Mouse (Mus musculus): ENCODE results near the gene Acyp2. TPM values are rescaled to one million over a fixed set of nuclear protein-coding genes. Genes with fewer than 3 reads are reported as not detected.
A peak's percentile ranks its signal among the peaks of the same experiment; 100 is the strongest.
"Not testable (repeated sequence)": the region's sequence is repeated elsewhere in the genome, so short reads cannot be mapped to it uniquely, and the experiment has no call there.

Acyp2 gene
- polyA plus RNA-seq, 1 experiment from 2014 or later: 22.4 TPM

- not testable (repeated sequence) for H3K27me3 ChIP-seq; H3K4me2 ChIP-seq; H3K9ac ChIP-seq; H3K9me3 ChIP-seq (replicated peaks); H3K4me1 ChIP-seq; ATAC-seq (replicated peaks; ENCODE audit: low FRiP score); H3K4me3 ChIP-seq (replicated peaks); H3K27ac ChIP-seq; H3K36me3 ChIP-seq
- 86% methylated on average over 1 of the region's 1 CpGs for WGBS
Measured at GRCm38 (mm10) chr11:30621386-30622363, 27.7 kb downstream of the Acyp2 start.

GRCm38 (mm10) chr11:30618235-30618634 lies 31.2 kb downstream of the Acyp2 start:
- Histone ChIP-seq H3K9me3 (replicated peaks) (no peaks in the 10 kb centered on the region), H3K9ac (no peak overlapping the region), H3K27me3 (no peaks in the 10 kb centered on the region), H3K4me2 (no peak overlapping the region), H3K27ac (no peak overlapping the region), H3K4me3 (replicated peaks) (no peak overlapping the region), H3K36me3 (no peaks in the 10 kb centered on the region), H3K4me1 (no peaks in the 10 kb centered on the region)
- WGBS: 67% methylated on average over 4 of the region's 4 CpGs
- no peak for ATAC-seq (replicated peaks; ENCODE audit: low FRiP score)

DNA sequence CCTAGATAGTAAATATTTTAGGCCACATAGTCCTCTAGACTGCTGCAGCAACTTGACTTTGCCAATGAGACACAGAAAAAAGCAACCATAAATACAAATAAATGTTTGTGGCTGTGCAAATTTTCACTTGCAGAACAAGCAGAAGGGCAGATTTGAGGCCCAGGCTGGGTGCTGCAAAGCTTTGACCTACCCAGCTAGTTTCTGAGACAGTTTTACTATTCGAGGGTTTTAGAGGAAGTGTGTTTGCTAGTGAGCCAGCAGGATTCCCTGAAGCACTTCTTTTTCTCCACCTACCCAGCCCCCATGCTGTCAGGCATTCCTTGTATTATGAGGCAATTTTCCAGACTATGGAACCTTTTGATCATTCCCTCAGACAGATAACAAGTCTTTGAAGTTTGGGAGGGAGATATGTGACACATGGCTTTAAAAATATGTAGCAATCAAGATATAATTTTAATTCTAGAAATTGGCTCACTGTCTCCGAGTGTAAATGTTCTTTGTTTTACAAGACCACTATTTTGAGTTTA lies 31.8 kb downstream of the Acyp2 start:
- no peaks in the 10 kb centered on the region for H3K9me3 ChIP-seq (replicated peaks)

DNA sequence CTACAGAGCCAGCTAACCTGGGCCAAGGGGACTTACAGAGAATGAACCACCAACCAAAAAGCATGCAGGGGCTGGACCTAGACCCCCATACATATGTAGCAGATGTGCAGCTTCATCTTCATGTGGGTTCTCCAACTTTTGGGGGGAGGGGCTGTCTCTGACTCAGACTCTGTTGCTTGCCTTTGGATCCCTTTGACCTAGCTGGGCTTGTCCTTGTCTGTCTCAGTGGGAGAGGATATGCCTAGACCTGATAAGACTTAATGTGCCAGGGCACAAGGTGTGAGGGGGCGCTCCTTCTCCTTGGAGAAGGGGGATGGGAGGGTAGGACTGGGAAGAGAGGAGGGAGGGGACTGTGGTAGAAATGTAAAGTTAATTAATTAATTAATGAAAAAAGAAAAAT lies 33.4 kb downstream of the Acyp2 start:
- no peaks in the 10 kb centered on the region for H3K4me1 ChIP-seq
- H3K36me3 ChIP-seq: no peaks in the 10 kb centered on the region
- H3K27me3 ChIP-seq: no peaks in the 10 kb centered on the region
- H3K9me3 ChIP-seq (replicated peaks): no peaks in the 10 kb centered on the region
- no peak for ATAC-seq (replicated peaks; ENCODE audit: low FRiP score)
- WGBS: 76% methylated on average over 1 of the region's 1 CpGs
- no peak overlapping the region for H3K4me3 ChIP-seq (replicated peaks)
- no peak overlapping the region for H3K27ac ChIP-seq
- H3K4me2 ChIP-seq: no peak overlapping the region
- no peak overlapping the region for H3K9ac ChIP-seq

More for the DNA sequence above, 31.8 kb downstream of the Acyp2 start:
- peak overlapping the region; percentile 41; the same call in 1 of the 2 replicates for H3K27ac ChIP-seq
- no peak overlapping the region for H3K4me2 ChIP-seq
- H3K4me3 ChIP-seq (replicated peaks): no peak overlapping the region
- H3K9ac ChIP-seq: no peak overlapping the region
- H3K4me1 ChIP-seq: no peaks in the 10 kb centered on the region
- ATAC-seq (replicated peaks; ENCODE audit: low FRiP score): no peak
- WGBS: 27% methylated on average over 2 of the region's 2 CpGs
- no peaks in the 10 kb centered on the region for H3K27me3 ChIP-seq
- no peaks in the 10 kb centered on the region for H3K36me3 ChIP-seq

DNA sequence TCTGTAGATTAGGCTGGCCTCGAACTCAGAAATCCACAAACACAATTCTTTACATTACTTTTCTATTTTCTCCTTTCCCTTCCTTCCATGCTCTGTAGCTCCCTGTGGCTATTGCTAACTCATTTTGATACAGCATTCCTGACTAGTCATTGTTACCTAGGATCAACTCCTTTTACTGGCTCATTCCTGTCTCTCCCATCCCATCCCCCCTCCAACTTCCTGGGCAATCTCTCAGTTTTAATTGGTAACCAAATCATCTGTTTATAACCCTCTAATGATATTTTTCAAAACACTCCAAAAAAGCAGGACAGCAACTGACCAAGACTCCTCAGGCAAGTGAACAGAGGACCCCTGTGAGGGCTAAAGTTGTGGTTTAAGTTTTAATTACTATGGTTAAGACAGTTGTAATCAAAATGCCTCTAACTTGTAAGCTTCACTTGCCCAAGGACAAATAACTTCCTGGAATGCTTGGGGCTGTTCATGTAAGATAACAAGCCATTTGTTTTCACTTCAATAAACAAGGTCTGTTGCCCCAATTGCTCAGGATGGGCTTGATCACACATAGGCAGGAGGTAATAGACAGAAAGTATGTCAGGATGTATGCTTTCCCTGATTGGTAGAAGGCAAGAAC lies 35.4 kb downstream of the Acyp2 start:
- H3K27me3 ChIP-seq: no peaks in the 10 kb centered on the region
- WGBS: 78% methylated on average over 1 of the region's 1 CpGs
- no peaks in the 10 kb centered on the region for H3K36me3 ChIP-seq
- H3K4me1 ChIP-seq: no peaks in the 10 kb centered on the region
- no peak overlapping the region for H3K27ac ChIP-seq
- H3K4me2 ChIP-seq: no peak overlapping the region
- ATAC-seq (replicated peaks; ENCODE audit: low FRiP score): no peak
- no peaks in the 10 kb centered on the region for H3K9me3 ChIP-seq (replicated peaks)
- no peak overlapping the region for H3K9ac ChIP-seq
- no peak overlapping the region for H3K4me3 ChIP-seq (replicated peaks)

GRCm38 (mm10) chr11:30612699-30613098 lies 36.7 kb downstream of the Acyp2 start:
- Histone ChIP-seq H3K27me3 (no peaks in the 10 kb centered on the region), H3K36me3 (no peaks in the 10 kb centered on the region), H3K9me3 (replicated peaks) (no peaks in the 10 kb centered on the region), H3K27ac (no peak overlapping the region), H3K9ac (no peak overlapping the region), H3K4me2 (no peak overlapping the region), H3K4me1 (no peaks in the 10 kb centered on the region), H3K4me3 (replicated peaks) (no peak overlapping the region)
- ATAC-seq (replicated peaks; ENCODE audit: low FRiP score): no peak

GRCm38 (mm10) chr11:30609247-30609646 lies 40.1 kb downstream of the Acyp2 start:
- ATAC-seq (replicated peaks; ENCODE audit: low FRiP score): no peak
- WGBS: 100% methylated on average over 1 of the region's 1 CpGs

GRCm38 (mm10) chr11:30607587-30608518 lies 41.5 kb downstream of the Acyp2 start:
- no peak overlapping the region for H3K27ac ChIP-seq
- H3K4me3 ChIP-seq (replicated peaks): no peak overlapping the region
- no peak for ATAC-seq (replicated peaks; ENCODE audit: low FRiP score)
- no peaks in the 10 kb centered on the region for H3K36me3 ChIP-seq
- H3K4me1 ChIP-seq: no peaks in the 10 kb centered on the region
- H3K4me2 ChIP-seq: no peak overlapping the region
- H3K9ac ChIP-seq: no peak overlapping the region
- H3K9me3 ChIP-seq (replicated peaks): no peaks in the 10 kb centered on the region
- H3K27me3 ChIP-seq: no peaks in the 10 kb centered on the region
- 70% methylated on average over 3 of the region's 3 CpGs for WGBS

More at GRCm38 (mm10) chr11:30609247-30609646, 40.1 kb downstream of the Acyp2 start:
- Histone ChIP-seq H3K9me3 (replicated peaks) (no peaks in the 10 kb centered on the region), H3K9ac (no peak overlapping the region), H3K4me2 (no peak overlapping the region), H3K27me3 (no peaks in the 10 kb centered on the region), H3K4me1 (no peaks in the 10 kb centered on the region), H3K4me3 (replicated peaks) (no peak overlapping the region), H3K27ac (no peak overlapping the region), H3K36me3 (no peaks in the 10 kb centered on the region)

DNA sequence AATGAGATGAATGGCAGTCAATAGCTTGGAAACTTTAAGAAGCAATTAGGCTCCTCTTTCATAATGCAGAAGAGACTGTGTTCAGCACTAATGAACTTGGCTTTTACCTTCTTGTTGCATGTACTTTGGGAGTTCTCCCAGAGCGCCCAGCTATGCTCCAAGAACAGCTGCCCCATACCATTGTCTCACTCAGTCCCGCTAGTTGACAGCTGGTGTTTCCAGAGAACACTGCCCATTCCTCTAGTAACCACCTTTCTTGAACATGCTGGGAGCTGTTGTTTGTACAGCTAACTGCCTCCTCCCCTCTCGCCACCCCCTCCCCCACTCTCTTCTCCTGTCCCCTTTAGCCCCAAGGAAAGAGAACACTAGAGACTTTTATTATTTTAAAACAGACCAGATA lies 52.1 kb downstream of the Acyp2 start:
- no peak; the same call in 1 of the 2 replicates for ATAC-seq (replicated peaks; ENCODE audit: low FRiP score)
- no peak overlapping the region for H3K9ac ChIP-seq
- 48% methylated on average over 3 of the region's 3 CpGs for WGBS

DNA sequence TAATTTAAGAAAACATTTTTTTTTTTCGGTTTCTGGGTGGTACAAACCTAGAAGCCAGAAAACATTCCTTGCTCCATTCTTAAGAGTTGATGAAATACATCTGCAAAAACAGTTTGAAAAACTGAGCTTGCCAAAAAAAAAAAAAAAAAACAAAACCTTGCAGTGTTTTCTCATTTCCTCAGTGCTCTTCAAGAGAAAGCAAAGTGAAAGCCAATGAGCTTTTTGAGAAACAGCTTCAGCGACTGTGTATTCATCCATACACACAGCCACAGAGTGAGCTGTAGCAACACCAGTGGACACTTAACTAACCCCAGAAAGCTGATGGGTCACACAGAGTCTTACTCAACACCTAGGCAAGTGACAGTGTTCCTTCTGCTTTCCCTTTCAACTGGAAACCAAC lies 69.4 kb downstream of the Acyp2 start:
- Histone ChIP-seq H3K9ac (no peak overlapping the region), H3K9me3 (replicated peaks) (peaks cover 6% of the 10 kb centered on the region; the same call in 1 of the 2 replicates), H3K4me1 (0 out of 2 replicates have a peak, but pooled peaks cover 2% of the 10 kb centered on the region), H3K27me3 (no peaks in the 10 kb centered on the region), H3K27ac (peak overlapping the region; percentile 82), H3K4me2 (no peak overlapping the region), H3K4me3 (replicated peaks) (no peak overlapping the region), H3K36me3 (no peaks in the 10 kb centered on the region)
- no peak for ATAC-seq (replicated peaks; ENCODE audit: low FRiP score)
- 68% methylated on average over 2 of the region's 2 CpGs for WGBS

More for the DNA sequence above, 52.1 kb downstream of the Acyp2 start:
- H3K9me3 ChIP-seq (replicated peaks): no peaks in the 10 kb centered on the region
- H3K4me3 ChIP-seq (replicated peaks): no peak overlapping the region
- no peak overlapping the region for H3K4me2 ChIP-seq
- no peak overlapping the region for H3K27ac ChIP-seq
- no peaks in the 10 kb centered on the region for H3K4me1 ChIP-seq
- no peaks in the 10 kb centered on the region for H3K27me3 ChIP-seq
- no peaks in the 10 kb centered on the region for H3K36me3 ChIP-seq

DNA sequence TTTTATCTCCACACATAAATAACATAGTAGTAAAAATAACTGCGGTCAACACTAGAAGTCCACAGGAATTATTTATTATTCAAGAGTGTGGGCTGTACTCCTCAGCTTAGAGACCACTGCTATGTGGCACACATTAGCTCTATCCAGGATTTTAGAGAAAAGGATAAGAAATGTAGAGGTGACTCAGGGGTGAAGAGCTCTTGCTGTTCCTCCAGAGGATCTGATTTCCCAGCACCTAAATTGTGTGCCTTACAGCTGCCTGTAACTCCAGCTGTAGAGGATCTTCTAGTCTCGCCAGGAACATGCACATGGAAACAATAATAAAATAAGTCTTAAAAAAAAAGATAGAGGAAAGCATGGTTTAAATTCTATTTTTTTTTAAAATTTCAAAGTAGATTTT lies 70.5 kb downstream of the Acyp2 start:
- Histone ChIP-seq H3K27ac (peak overlapping the region; percentile 75), H3K4me3 (replicated peaks) (no peak overlapping the region), H3K36me3 (no peaks in the 10 kb centered on the region), H3K4me1 (0 out of 2 replicates have a peak, but pooled peaks cover 2% of the 10 kb centered on the region), H3K9me3 (replicated peaks) (peaks cover 6% of the 10 kb centered on the region; the same call in 1 of the 2 replicates), H3K27me3 (no peaks in the 10 kb centered on the region), H3K4me2 (no peak overlapping the region), H3K9ac (no peak overlapping the region)
- 39% methylated on average over 2 of the region's 2 CpGs for WGBS
- peak; percentile 85 for ATAC-seq (replicated peaks; ENCODE audit: low FRiP score)
